8 mouse cellular contexts compared by ENCODE assay signal in the genomic region with DNA sequence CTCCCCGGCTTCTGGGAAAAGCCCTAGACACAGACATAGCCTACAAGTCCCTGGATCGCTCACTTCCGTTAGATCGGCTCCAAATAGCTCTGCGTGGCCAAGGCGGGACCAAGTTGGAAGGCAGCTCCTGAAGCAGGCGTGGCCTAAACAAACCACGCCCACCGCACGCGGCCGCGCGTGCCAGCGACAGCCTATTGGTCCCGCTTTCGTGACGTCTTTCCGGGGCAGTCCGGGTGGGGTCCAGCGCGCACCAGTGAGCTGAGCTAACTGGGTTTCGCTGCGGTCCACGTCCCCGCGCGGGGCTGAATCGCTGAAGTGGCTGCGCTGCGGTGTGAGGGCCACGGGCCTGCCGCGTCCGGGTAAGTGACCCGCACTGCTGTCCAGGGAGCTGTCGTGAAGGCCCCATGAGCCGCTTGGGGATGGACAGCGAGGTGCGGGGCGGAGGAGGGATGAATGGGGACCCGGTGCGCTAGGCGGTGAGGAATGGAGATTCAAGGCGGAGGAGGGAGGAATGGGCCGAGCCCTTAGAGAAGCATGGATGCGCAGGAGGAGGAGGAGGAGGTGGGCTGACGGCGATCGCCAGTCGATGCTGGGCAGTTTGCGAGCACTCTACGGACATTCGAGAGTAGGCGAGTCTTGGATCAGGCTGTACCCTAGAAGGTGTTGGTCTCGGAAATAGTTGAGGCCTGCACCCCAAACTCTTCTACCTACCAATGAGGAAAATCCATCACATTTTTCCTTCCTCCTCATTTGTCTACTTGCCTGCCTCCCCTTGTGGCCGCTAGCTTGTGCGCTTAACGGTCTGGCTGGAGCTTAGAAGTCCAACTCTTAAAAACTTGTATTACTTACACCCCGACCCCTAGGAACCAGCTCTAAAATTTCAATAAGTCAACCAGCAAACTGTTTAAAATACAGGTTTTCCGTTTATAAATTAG. TPM values are rescaled to one million over a fixed set of nuclear protein-coding genes. Genes with fewer than 3 reads are reported as not detected.
DNase-seq lines count a peak whose midpoint lies in the region; ATAC-seq and TF ChIP-seq lines count a peak whose summit lies in the region.

Gene 1810055G02Rik (plus strand): TSS at position 216 of the 935 bp plus-strand sequence.

- dilution Hi-C loops in CH12.LX (cut with MboI; ENCODE audit: extremely low pct_ligation_motif_present, extremely low pct_unique_long_range_greater_than_20kb, low sequenced_read_pairs) = no loop called here

- TF ChIP-seq POLR2A in CH12.LX (IDR thresholded peaks at IDR 0.05; ENCODE audit: low read depth, low read length) = peak; percentile 87

- in situ Hi-C loops in CH12.LX (cut with MboI; ENCODE audit: low pct_ligation_motif_present, low pct_unique_long_range_greater_than_20kb, low sequenced_read_pairs) = no loop called here

- no peaks in the 10 kb centered on the region for H3K9me3 ChIP-seq in CH12.LX (replicated peaks; ENCODE audit: low read length)
- H3K9me3 ChIP-seq in forebrain, embryonic 11.5 days (ENCODE audit: control insufficient read depth, low read length) = no peaks in the 10 kb centered on the region
- H3K9me3 ChIP-seq in heart, embryonic 16.5 days (replicated peaks; ENCODE audit: control insufficient read depth, low read length) = no peaks in the 10 kb centered on the region
- H3K9me3 ChIP-seq in liver, embryonic 15.5 days (replicated peaks) = no peaks in the 10 kb centered on the region
- no peaks in the 10 kb centered on the region for H3K9me3 ChIP-seq in neural tube, embryonic 12.5 days

- H3K36me3 ChIP-seq in CH12.LX (replicated peaks in 1 of 2; ENCODE audit: control insufficient read depth in 1 of 2, insufficient read depth in 1 of 2, low read length in 1 of 2) = peaks cover 0 to 12% of the 10 kb centered on the region in 2 experiments
- H3K36me3 ChIP-seq in forebrain, embryonic 11.5 days (ENCODE audit: control insufficient read depth, insufficient read depth, low read length) = no peaks in the 10 kb centered on the region
- H3K36me3 ChIP-seq in heart, embryonic 16.5 days (ENCODE audit: control insufficient read depth, insufficient read depth) = no peaks in the 10 kb centered on the region
- peaks cover 4% of the 10 kb centered on the region; the same call in 1 of the 2 replicates for H3K36me3 ChIP-seq in liver, embryonic 15.5 days (replicated peaks)
- H3K36me3 ChIP-seq in neural tube, embryonic 12.5 days = peaks cover 7% of the 10 kb centered on the region

- no peaks in the 10 kb centered on the region for H3K27me3 ChIP-seq in CH12.LX (replicated peaks)
- H3K27me3 ChIP-seq in forebrain, embryonic 11.5 days (ENCODE audit: control insufficient read depth, insufficient read depth, low read length) = no peaks in the 10 kb centered on the region
- no peaks in the 10 kb centered on the region for H3K27me3 ChIP-seq in heart, embryonic 16.5 days (ENCODE audit: control insufficient read depth, insufficient read depth, low read length)
- no peaks in the 10 kb centered on the region for H3K27me3 ChIP-seq in liver, embryonic 15.5 days
- H3K27me3 ChIP-seq in neural tube, embryonic 12.5 days (replicated peaks) = no peaks in the 10 kb centered on the region

- peak within 1 kb of the TSS; percentile 79 for H3K9ac ChIP-seq in CH12.LX (ENCODE audit: insufficient read depth, low read depth)
- peak within 1 kb of the TSS; percentile 85 for H3K9ac ChIP-seq in forebrain, embryonic 11.5 days (ENCODE audit: low read length)
- H3K9ac ChIP-seq in heart, embryonic 16.5 days (ENCODE audit: low read length) = peak within 1 kb of the TSS; percentile 91
- peak within 1 kb of the TSS; percentile 80 for H3K9ac ChIP-seq in liver, embryonic 15.5 days
- H3K9ac ChIP-seq in neural tube, embryonic 12.5 days = peak within 1 kb of the TSS; percentile 78

- DNase-seq in CH12.LX (ENCODE audit: extremely low read depth) = peak; percentile 93
- peak; percentile 94 for DNase-seq in c-Kit-positive CD71-positive TER-119-negative erythroid progenitor cells, embryonic 14.5 days (ENCODE audit: low read depth)
- peak; percentile 99 for DNase-seq in forebrain, embryonic 11.5 days (ENCODE audit: low spot score)
- peak; percentile 98 to 99 for DNase-seq in kidney, postnatal 36 days
- peak; percentile 95 for DNase-seq in telencephalon, adult 2 months (ENCODE audit: low read depth, low spot score)

- H3K4me2 ChIP-seq in CH12.LX (ENCODE audit: insufficient read depth, low read depth, poor library complexity, severe bottlenecking) = peak within 1 kb of the TSS; percentile 80
- peak within 1 kb of the TSS; percentile 81 for H3K4me2 ChIP-seq in forebrain, embryonic 11.5 days (ENCODE audit: low read depth, low read length, severe bottlenecking)
- H3K4me2 ChIP-seq in heart, embryonic 16.5 days (ENCODE audit: low read depth, low read length) = peak within 1 kb of the TSS; percentile 72
- H3K4me2 ChIP-seq in liver, embryonic 15.5 days = peak within 1 kb of the TSS; percentile 90
- peak within 1 kb of the TSS; percentile 70 for H3K4me2 ChIP-seq in neural tube, embryonic 12.5 days (replicated peaks)

- no peak within 1 kb of the TSS for H3K27ac ChIP-seq in CH12.LX (ENCODE audit: insufficient read depth, low read depth)
- H3K27ac ChIP-seq in forebrain, embryonic 11.5 days (ENCODE audit: low read depth, low read length) = peak within 1 kb of the TSS; percentile 74
- H3K27ac ChIP-seq in heart, embryonic 16.5 days (ENCODE audit: low read length) = peak within 1 kb of the TSS; percentile 79
- peak within 1 kb of the TSS; percentile 83 for H3K27ac ChIP-seq in liver, embryonic 15.5 days (replicated peaks)
- peak within 1 kb of the TSS; percentile 85 for H3K27ac ChIP-seq in neural tube, embryonic 12.5 days

- H3K4me1 ChIP-seq in CH12.LX (ENCODE audit: control insufficient read depth in 1 of 2, insufficient read depth in 2 of 2) = peaks cover 2 to 21% of the 10 kb centered on the region in 2 experiments; a peak in 2 of 4 replicates
- peaks cover 11% of the 10 kb centered on the region; the same call in 1 of the 2 replicates for H3K4me1 ChIP-seq in forebrain, embryonic 11.5 days (replicated peaks; ENCODE audit: control insufficient read depth, insufficient read depth, low read length)
- peaks cover 9% of the 10 kb centered on the region for H3K4me1 ChIP-seq in heart, embryonic 16.5 days (ENCODE audit: control insufficient read depth, insufficient read depth, low read length)
- peaks cover 45% of the 10 kb centered on the region for H3K4me1 ChIP-seq in liver, embryonic 15.5 days (replicated peaks)
- H3K4me1 ChIP-seq in neural tube, embryonic 12.5 days = peaks cover 11% of the 10 kb centered on the region

- peak within 1 kb of the TSS; percentile 86 to 98 (median 90) for H3K4me3 ChIP-seq in CH12.LX (replicated peaks in 1 of 3; ENCODE audit: low read depth in 2 of 3, low read length in 2 of 3, poor library complexity in 1 of 3)
- peak within 1 kb of the TSS; percentile 83 for H3K4me3 ChIP-seq in forebrain, embryonic 11.5 days (ENCODE audit: low read depth, low read length)
- H3K4me3 ChIP-seq in heart, embryonic 16.5 days (ENCODE audit: low read length) = peak within 1 kb of the TSS; percentile 92
- H3K4me3 ChIP-seq in liver, embryonic 15.5 days (replicated peaks) = peak within 1 kb of the TSS; percentile 76
- H3K4me3 ChIP-seq in neural tube, embryonic 12.5 days = peak within 1 kb of the TSS; percentile 76

- peak; percentile 98 for ATAC-seq in forebrain, embryonic 11.5 days (replicated peaks; ENCODE audit: low FRiP score)
- ATAC-seq in heart, embryonic 16.5 days (replicated peaks; ENCODE audit: extremely low read depth, insufficient read depth, low FRiP score) = peak; percentile 98
- peak; percentile 96 for ATAC-seq in liver, embryonic 15.5 days (ENCODE audit: insufficient read depth)
- ATAC-seq in neural tube, embryonic 12.5 days (ENCODE audit: low FRiP score, low read depth) = peak; percentile 97

- TF ChIP-seq CTCF in CH12.LX (conservative IDR thresholded peaks at IDR 0.05 in 1 of 2, IDR thresholded peaks at IDR 0.05 in 1 of 2; ENCODE audit: low read depth in 2 of 2, low read length in 2 of 2) = no peak; a peak in 1 of 4 replicates

- no peak for TF ChIP-seq EP300 in CH12.LX (IDR thresholded peaks at IDR 0.05; ENCODE audit: low read length)

- no peaks in the 10 kb centered on the region for H3K79me2 ChIP-seq in CH12.LX (replicated peaks; ENCODE audit: control insufficient read depth, extremely low read depth, insufficient read depth, poor library complexity, severe bottlenecking)

- no peak for TF ChIP-seq RAD21 in CH12.LX (IDR thresholded peaks at IDR 0.05; ENCODE audit: low read depth, low read length)

- 1% methylated on average over 60 of the region's 61 CpGs for WGBS in forebrain, embryonic 11.5 days
- WGBS in heart, embryonic 16.5 days = under 1% methylated on average over 61 of the region's 61 CpGs
- under 1% methylated on average over 61 of the region's 61 CpGs for WGBS in liver, embryonic 15.5 days (ENCODE audit: insufficient replicate concordance)
- under 1% methylated on average over 61 of the region's 61 CpGs for WGBS in neural tube, embryonic 12.5 days

TF ChIP-seq in CH12.LX, 34 proteins besides CTCF, POLR2A, EP300 and RAD21 (continues in another document):
- peak; percentile 95 for TF ChIP-seq BHLHE40 (IDR thresholded peaks at IDR 0.05; ENCODE audit: low read depth, low read length)
- peak; percentile 73; the same call in 1 of the 2 replicates for TF ChIP-seq TCF12 (IDR thresholded peaks at IDR 0.05; ENCODE audit: low read depth, low read length)
- TF ChIP-seq MXI1 (IDR thresholded peaks at IDR 0.05; ENCODE audit: low read depth, low read length) = no peak; the same call in 1 of the 2 replicates
- no peak for TF ChIP-seq KAT2A (IDR thresholded peaks at IDR 0.05; ENCODE audit: insufficient replicate concordance, low read length)
- no peak for TF ChIP-seq IRF4 (IDR thresholded peaks at IDR 0.05; ENCODE audit: low read depth, low read length)
- peak; percentile 88 for TF ChIP-seq TBP (conservative IDR thresholded peaks at IDR 0.05; ENCODE audit: low read depth, low read length)
- TF ChIP-seq JUN (IDR thresholded peaks at IDR 0.05; ENCODE audit: insufficient read depth, low read depth, low read length) = no peak
- TF ChIP-seq MAX (IDR thresholded peaks at IDR 0.05; ENCODE audit: low read length) = peak; percentile 75; the same call in 1 of the 2 replicates
- no peak for TF ChIP-seq ZC3H11A (IDR thresholded peaks at IDR 0.05; ENCODE audit: low read depth, low read length)
- no peak for TF ChIP-seq ZKSCAN1 (IDR thresholded peaks at IDR 0.05; ENCODE audit: borderline replicate concordance, low read depth, low read length)
- peak; percentile 20; the same call in 1 of the 2 replicates for TF ChIP-seq MAZ (IDR thresholded peaks at IDR 0.05; ENCODE audit: low read depth, low read length)

RNA-seq across cellular contexts. Expression of gene 1810055G02Rik, which starts in this region (rescaled TPM):
- total RNA-seq in CH12.LX (2012; rRNA removed) (7.9 and 8.0 TPM in 2 replicates), CH12.LX (2014; rRNA removed) (4.9 and 5.6 TPM in 2 replicates)
- polyA plus RNA-seq in CH12.LX (2012; ENCODE audit: insufficient read length, low read depth) = 9.5 and 10.8 TPM in 2 replicates
- 42.3 and 52.1 TPM in 2 replicates for polyA plus RNA-seq in forebrain, embryonic 11.5 days (2014; fragmentation: Nextera tagmentation; extraction: Ambion mirVana)
- 18.6 and 20.1 TPM in 2 replicates for polyA plus RNA-seq in heart, embryonic 16.5 days (2015; fragmentation: Nextera tagmentation; extraction: Ambion mirVana)
- 16.0 and 16.6 TPM in 2 replicates for polyA plus RNA-seq in liver, embryonic 15.5 days (2015; fragmentation: Nextera tagmentation; extraction: Ambion mirVana)
- 33.9 and 35.6 TPM in 2 replicates for polyA plus RNA-seq in neural tube, embryonic 12.5 days (2016; fragmentation: Nextera tagmentation; extraction: Ambion mirVana)
